Mouse (Mus musculus): Measurements from ENCODE around the gene Rabif. TPM values are rescaled to one million over a fixed set of nuclear protein-coding genes. Genes with fewer than 3 reads are reported as not detected.

The Rabif gene
- total and polyA plus RNA-seq, 3 experiments: 12.5 to 23.4 (median 22.9) TPM

GRCm38 (mm10) chr1:134522325-134522724 is 27.9 kb downstream of the Rabif start:
- Histone ChIP-seq H3K4me1 (ENCODE audit: control insufficient read depth in 1 of 2, insufficient read depth in 2 of 2) (peaks cover 0 to 4% of the 10 kb centered on the region in 2 experiments; a peak in 2 of 4 replicates), H3K4me3 (replicated peaks in 1 of 3; ENCODE audit: low read depth in 2 of 3, low read length in 2 of 3, poor library complexity in 1 of 3) (no peak overlapping the region), H3K36me3 (replicated peaks in 1 of 2; ENCODE audit: control insufficient read depth in 1 of 2, insufficient read depth in 1 of 2, low read length in 1 of 2) (no peaks in the 10 kb centered on the region), H3K27me3 (replicated peaks) (no peaks in the 10 kb centered on the region), H3K9me3 (replicated peaks; ENCODE audit: low read length) (no peaks in the 10 kb centered on the region), H3K9ac (ENCODE audit: insufficient read depth, low read depth) (no peak overlapping the region), H3K27ac (ENCODE audit: insufficient read depth, low read depth) (no peak overlapping the region), H3K4me2 (ENCODE audit: insufficient read depth, low read depth, poor library complexity, severe bottlenecking) (no peak overlapping the region), H3K79me2 (replicated peaks; ENCODE audit: control insufficient read depth, extremely low read depth, insufficient read depth, poor library complexity, severe bottlenecking) (no peaks in the 10 kb centered on the region)
- in situ Hi-C loops (cut with MboI; ENCODE audit: low pct_ligation_motif_present, low pct_unique_long_range_greater_than_20kb, low sequenced_read_pairs): no loop called here
- dilution Hi-C loops (cut with MboI; ENCODE audit: extremely low pct_ligation_motif_present, extremely low pct_unique_long_range_greater_than_20kb, low sequenced_read_pairs): no loop called here
- no peak for DNase-seq (ENCODE audit: extremely low read depth)
- TF ChIP-seq CTCF (conservative IDR thresholded peaks at IDR 0.05 in 1 of 2, IDR thresholded peaks at IDR 0.05 in 1 of 2; ENCODE audit: low read depth in 2 of 2, low read length in 2 of 2) (no peak), POLR2A (IDR thresholded peaks at IDR 0.05; ENCODE audit: low read depth, low read length) (no peak), ELF1 (IDR thresholded peaks at IDR 0.05; ENCODE audit: low read depth, low read length) (no peak), POLR2AphosphoS2 (IDR thresholded peaks at IDR 0.05; ENCODE audit: low read depth, low read length) (no peak)

- Histone ChIP-seq H3K36me3 (replicated peaks in 1 of 2; ENCODE audit: control insufficient read depth in 1 of 2, insufficient read depth in 1 of 2, low read length in 1 of 2) (no peaks in the 10 kb centered on the region), H3K4me2 (ENCODE audit: insufficient read depth, low read depth, poor library complexity, severe bottlenecking) (no peak overlapping the region), H3K9me3 (replicated peaks; ENCODE audit: low read length) (no peaks in the 10 kb centered on the region), H3K4me1 (ENCODE audit: control insufficient read depth in 1 of 2, insufficient read depth in 2 of 2) (no peaks in the 10 kb centered on the region), H3K9ac (ENCODE audit: insufficient read depth, low read depth) (no peak overlapping the region), H3K4me3 (replicated peaks in 1 of 3; ENCODE audit: low read depth in 2 of 3, low read length in 2 of 3, poor library complexity in 1 of 3) (no peak overlapping the region), H3K27me3 (replicated peaks) (no peaks in the 10 kb centered on the region), H3K79me2 (replicated peaks; ENCODE audit: control insufficient read depth, extremely low read depth, insufficient read depth, poor library complexity, severe bottlenecking) (no peaks in the 10 kb centered on the region), H3K27ac (ENCODE audit: insufficient read depth, low read depth) (no peak overlapping the region)
- TF ChIP-seq ELF1 (IDR thresholded peaks at IDR 0.05; ENCODE audit: low read depth, low read length) (no peak), SMC3 (IDR thresholded peaks at IDR 0.05; ENCODE audit: low read depth, low read length) (peak; percentile 57), CTCF (conservative IDR thresholded peaks at IDR 0.05 in 1 of 2, IDR thresholded peaks at IDR 0.05 in 1 of 2; ENCODE audit: low read depth in 2 of 2, low read length in 2 of 2) (peak; percentile 36 to 77; a peak in 3 of 4 replicates), UBTF (IDR thresholded peaks at IDR 0.05; ENCODE audit: low read depth, low read length) (no peak), MYC (IDR thresholded peaks at IDR 0.05; ENCODE audit: low read depth, low read length) (no peak), MAZ (IDR thresholded peaks at IDR 0.05; ENCODE audit: low read depth, low read length) (no peak), RAD21 (IDR thresholded peaks at IDR 0.05; ENCODE audit: low read depth, low read length) (peak; percentile 54), ZKSCAN1 (IDR thresholded peaks at IDR 0.05; ENCODE audit: borderline replicate concordance, low read depth, low read length) (no peak), TCF12 (IDR thresholded peaks at IDR 0.05; ENCODE audit: low read depth, low read length) (no peak)
- peak; percentile 53 for DNase-seq (ENCODE audit: extremely low read depth)
- in situ Hi-C loops (cut with MboI; ENCODE audit: low pct_ligation_motif_present, low pct_unique_long_range_greater_than_20kb, low sequenced_read_pairs) (no loop called here), dilution Hi-C loops (cut with MboI; ENCODE audit: extremely low pct_ligation_motif_present, extremely low pct_unique_long_range_greater_than_20kb, low sequenced_read_pairs) (no loop called here)
Observed at GRCm38 (mm10) chr1:134524424-134524823, 30.0 kb downstream of the Rabif start.

GRCm38 (mm10) chr1:134525015-134525414 is 30.6 kb downstream of the Rabif start:
- Histone ChIP-seq H3K4me1 (ENCODE audit: control insufficient read depth in 1 of 2, insufficient read depth in 2 of 2) (no peaks in the 10 kb centered on the region), H3K9me3 (replicated peaks; ENCODE audit: low read length) (no peaks in the 10 kb centered on the region), H3K27ac (ENCODE audit: insufficient read depth, low read depth) (no peak overlapping the region), H3K9ac (ENCODE audit: insufficient read depth, low read depth) (no peak overlapping the region), H3K27me3 (replicated peaks) (no peaks in the 10 kb centered on the region), H3K79me2 (replicated peaks; ENCODE audit: control insufficient read depth, extremely low read depth, insufficient read depth, poor library complexity, severe bottlenecking) (no peaks in the 10 kb centered on the region), H3K4me2 (ENCODE audit: insufficient read depth, low read depth, poor library complexity, severe bottlenecking) (no peak overlapping the region), H3K4me3 (replicated peaks in 1 of 3; ENCODE audit: low read depth in 2 of 3, low read length in 2 of 3, poor library complexity in 1 of 3) (no peak overlapping the region), H3K36me3 (replicated peaks in 1 of 2; ENCODE audit: control insufficient read depth in 1 of 2, insufficient read depth in 1 of 2, low read length in 1 of 2) (no peaks in the 10 kb centered on the region)
- TF ChIP-seq SMC3 (IDR thresholded peaks at IDR 0.05; ENCODE audit: low read depth, low read length) (no peak), RAD21 (IDR thresholded peaks at IDR 0.05; ENCODE audit: low read depth, low read length) (no peak), KAT2A (IDR thresholded peaks at IDR 0.05; ENCODE audit: insufficient replicate concordance, low read length) (no peak), ZKSCAN1 (IDR thresholded peaks at IDR 0.05; ENCODE audit: borderline replicate concordance, low read depth, low read length) (no peak), MAFK (IDR thresholded peaks at IDR 0.05; ENCODE audit: insufficient replicate concordance, low read length) (no peak), POLR2AphosphoS2 (IDR thresholded peaks at IDR 0.05; ENCODE audit: low read depth, low read length) (no peak), MXI1 (IDR thresholded peaks at IDR 0.05; ENCODE audit: low read depth, low read length) (no peak), ZMIZ1 (IDR thresholded peaks at IDR 0.05; ENCODE audit: low read depth, low read length) (no peak), TCF12 (IDR thresholded peaks at IDR 0.05; ENCODE audit: low read depth, low read length) (no peak), CTCF (conservative IDR thresholded peaks at IDR 0.05 in 1 of 2, IDR thresholded peaks at IDR 0.05 in 1 of 2; ENCODE audit: low read depth in 2 of 2, low read length in 2 of 2) (no peak), TBP (conservative IDR thresholded peaks at IDR 0.05; ENCODE audit: low read depth, low read length) (no peak), UBTF (IDR thresholded peaks at IDR 0.05; ENCODE audit: low read depth, low read length) (no peak), IRF4 (IDR thresholded peaks at IDR 0.05; ENCODE audit: low read depth, low read length) (no peak), PAX5 (IDR thresholded peaks at IDR 0.05; ENCODE audit: low read length) (no peak), MYC (IDR thresholded peaks at IDR 0.05; ENCODE audit: low read depth, low read length) (no peak), GABPA (IDR thresholded peaks at IDR 0.05; ENCODE audit: insufficient replicate concordance, low read depth, low read length) (no peak), E2F4 (IDR thresholded peaks at IDR 0.05; ENCODE audit: insufficient replicate concordance, low read depth, low read length) (no peak), ZNF384 (IDR thresholded peaks at IDR 0.05; ENCODE audit: low read depth, low read length) (no peak)
- dilution Hi-C loops (cut with MboI; ENCODE audit: extremely low pct_ligation_motif_present, extremely low pct_unique_long_range_greater_than_20kb, low sequenced_read_pairs) (no loop called here), in situ Hi-C loops (cut with MboI; ENCODE audit: low pct_ligation_motif_present, low pct_unique_long_range_greater_than_20kb, low sequenced_read_pairs) (no loop called here)
- no peak for DNase-seq (ENCODE audit: extremely low read depth)
